ENCODE assay signal across 8 mouse cellular contexts in genomic region chr17:31519946-31520838, GRCm38 (mm10). TPM values are rescaled to one million over a fixed set of nuclear protein-coding genes. Genes with fewer than 3 reads are reported as not detected.
DNase-seq lines count a peak whose midpoint lies in the region; ATAC-seq lines count a peak whose summit lies in the region.

Wdr4 (minus strand) TSS chr17:31519980.
Ndufv3 (plus strand) TSS chr17:31520115.

- WGBS in hindbrain, embryonic 12.5 days = under 1% methylated on average over 45 of the region's 45 CpGs

- peak; percentile 100 for DNase-seq in NIH3T3 (ENCODE audit: low read depth)
- DNase-seq in cerebellum, postnatal 10 days = peak; percentile 99
- DNase-seq in frontal cortex, postnatal 10 days (ENCODE audit: low spot score in 2 of 2) = peak; percentile 98
- DNase-seq in layer of hippocampus, postnatal 14 days (ENCODE audit: low spot score in 2 of 2) = peak; percentile 95 to 99
- peak; percentile 99 for DNase-seq in lung, postnatal 14 days
- peak; percentile 99 for DNase-seq in retina, adult 2 months (ENCODE audit: low read depth, low spot score)
- DNase-seq in thymus, postnatal 36 days = peak; percentile 99 to 100

- peaks cover 16% of the 10 kb centered on the region for H3K4me1 ChIP-seq in hindbrain, embryonic 12.5 days

- peaks cover 9% of the 10 kb centered on the region for H3K36me3 ChIP-seq in hindbrain, embryonic 12.5 days

- H3K9ac ChIP-seq in hindbrain, embryonic 12.5 days = peak within 1 kb of the TSS; percentile 78

- H3K9me3 ChIP-seq in hindbrain, embryonic 12.5 days (replicated peaks) = no peaks in the 10 kb centered on the region

- H3K4me2 ChIP-seq in hindbrain, embryonic 12.5 days (replicated peaks) = peak within 1 kb of the TSS; percentile 58

- H3K4me3 ChIP-seq in hindbrain, embryonic 12.5 days = peak within 1 kb of the TSS; percentile 74

- H3K27me3 ChIP-seq in hindbrain, embryonic 12.5 days = no peaks in the 10 kb centered on the region

- peak within 1 kb of the TSS; percentile 70 for H3K27ac ChIP-seq in hindbrain, embryonic 12.5 days

- peak; percentile 95 for ATAC-seq in hindbrain, embryonic 12.5 days (ENCODE audit: low FRiP score)

RNA-seq across cellular contexts. Expression of gene Wdr4, which starts in this region (rescaled TPM):
- polyA plus RNA-seq in hindbrain, embryonic 12.5 days (2016; fragmentation: Nextera tagmentation; extraction: Ambion mirVana) = 36.2 and 39.0 TPM in 2 replicates
- total RNA-seq in layer of hippocampus, postnatal 14 days (2021) = 10 to 100 TPM; 24.7 to 29.8 TPM

RNA-seq across cellular contexts. Expression of gene Ndufv3, which starts in this region (rescaled TPM):
- 230 and 273 TPM in 2 replicates for polyA plus RNA-seq in hindbrain, embryonic 12.5 days (2016; fragmentation: Nextera tagmentation; extraction: Ambion mirVana)
- total RNA-seq in layer of hippocampus, postnatal 14 days (2021) = 100 to 1,000 TPM; 319 to 320 TPM

Comparison
In these comparisons a context has a peak if more than half of its experiments do, and no peak if none do; other contexts are left out.
1. Peak in every context shown above with its lines: DNase-seq, ATAC-seq, H3K4me3 ChIP-seq and H3K27ac ChIP-seq.